Mouse (Mus musculus): ENCODE data around the gene Atm.

DNA sequence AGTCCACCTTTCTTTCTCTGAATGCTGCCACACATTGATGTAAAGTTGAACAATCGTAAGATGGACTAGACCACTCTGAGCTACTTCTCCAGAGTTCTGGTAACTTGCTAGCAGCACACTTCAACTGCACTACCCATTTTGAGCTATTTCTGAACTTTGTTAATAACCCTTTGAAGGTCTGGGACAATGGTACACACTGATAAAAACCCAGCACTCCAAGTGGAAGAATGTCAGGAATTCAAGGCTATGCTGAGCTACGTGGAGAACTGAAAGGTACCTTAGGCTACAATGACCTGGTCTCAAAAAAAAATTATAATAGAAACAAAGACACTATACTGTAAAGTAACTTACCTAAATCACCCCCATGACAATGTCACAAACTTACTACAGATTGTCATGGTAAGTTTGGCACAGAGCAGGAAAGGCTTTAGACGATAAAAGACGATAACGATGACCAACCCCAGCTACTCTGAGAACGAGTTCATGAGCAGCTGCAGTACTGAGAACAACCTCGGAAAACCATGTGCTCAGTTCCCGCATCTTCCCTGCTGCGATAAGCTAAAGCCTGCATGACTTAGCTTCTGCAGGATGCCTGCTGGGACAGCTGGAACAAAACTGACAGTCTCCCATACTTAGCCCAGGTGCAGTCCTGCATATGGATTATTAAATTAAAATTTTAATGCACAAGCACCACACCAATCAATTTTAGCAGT lies 63.6 kb downstream of the Atm start:
- no peak for TF ChIP-seq CTCF (IDR thresholded peaks at IDR 0.05)
- TF ChIP-seq EP300 (IDR thresholded peaks at IDR 0.05): 0 out of 2 replicates have a peak, but pooled peaks have one; percentile 39
